Mouse (Mus musculus) cortical plate, adult 2 months (tissue): Measurements from ENCODE around the gene Rnf222. TPM values are rescaled to one million over a fixed set of nuclear protein-coding genes. Genes with fewer than 3 reads are reported as not detected.
"Not testable (repeated sequence)": the region's sequence is repeated elsewhere in the genome, so short reads cannot be mapped to it uniquely, and the experiment has no call there.

ENCODE experiments used
- H3K27ac ChIP-seq: fragments of 200-500 bp; 2 replicates; pipeline ENCODE4 v1.5.1; 2012; ENCODE audit warnings: low read length, control low read depth, inconsistent platforms; ENCODE audit not compliant: insufficient read depth
- H3K4me1 ChIP-seq: fragments of 200-500 bp; 2 replicates; pipeline ENCODE4 v1.6.1; 2011; ENCODE audit warnings: low read length; ENCODE audit not compliant: control insufficient read depth, insufficient read depth
- H3K4me3 ChIP-seq: fragments of 200-500 bp; 2 replicates; pipeline ENCODE4 v1.5.1; 2011; ENCODE audit warnings: mild to moderate bottlenecking, low read length, control low read depth; ENCODE audit not compliant: insufficient read depth
- CTCF ChIP-seq: fragments of 200-500 bp; IDR thresholded peaks from 2 replicates; pipeline ENCODE4 v1.5.1; 2011; ENCODE audit warnings: mild to moderate bottlenecking, control low read depth, low read length; ENCODE audit not compliant: insufficient read depth; ENCODE audit errors: extremely low read depth
- POLR2A ChIP-seq: fragments of 200-500 bp; IDR thresholded peaks from 2 replicates; pipeline ENCODE4 v1.6.1; 2011; ENCODE audit warnings: mild to moderate bottlenecking, low read length, control low read depth; ENCODE audit not compliant: insufficient read depth; ENCODE audit errors: extremely low read depth
- polyA plus RNA-seq: library from polyadenylated mRNA; depleted of rRNA; stranded (reverse); fragments of >200 nt; gene quantifications from 2 replicates; pipeline ENCODE4 v1.2.3, GENCODE M21; 2012; rRNA removed

Gene Rnf222
- polyA plus RNA-seq, 1 experiment, result 0.06 TPM

DNA sequence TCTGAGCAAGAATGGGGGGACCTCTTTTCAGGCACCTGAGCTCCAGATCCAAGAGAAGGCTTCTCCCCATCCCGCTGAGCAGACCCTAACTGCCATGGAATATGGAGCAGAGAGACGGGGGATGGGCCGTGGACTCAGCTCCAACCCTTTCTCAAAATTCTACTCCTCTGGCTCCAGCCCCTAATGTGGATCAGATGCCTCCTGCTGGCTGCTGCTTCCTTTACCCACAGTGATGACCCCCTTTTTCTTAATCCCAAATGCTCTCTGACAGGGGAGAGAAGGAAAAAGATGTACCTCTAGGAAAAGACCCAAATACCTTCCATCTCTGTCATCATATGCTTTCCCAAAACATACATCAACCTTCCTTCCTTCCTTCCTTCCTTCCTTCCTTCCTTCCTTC is 38.6 kb downstream of the Rnf222 start, which contains the start of gene Odf4:
Gene Odf4 (minus strand): TSS at position 101 of the 400 bp plus-strand sequence.
- TF ChIP-seq CTCF (no peak), POLR2A (no peak)
- Histone ChIP-seq H3K4me1 (no peaks in the 10 kb centered on the region), H3K27ac (no peak within 1 kb of the TSS), H3K4me3 (no peak within 1 kb of the TSS)

DNA sequence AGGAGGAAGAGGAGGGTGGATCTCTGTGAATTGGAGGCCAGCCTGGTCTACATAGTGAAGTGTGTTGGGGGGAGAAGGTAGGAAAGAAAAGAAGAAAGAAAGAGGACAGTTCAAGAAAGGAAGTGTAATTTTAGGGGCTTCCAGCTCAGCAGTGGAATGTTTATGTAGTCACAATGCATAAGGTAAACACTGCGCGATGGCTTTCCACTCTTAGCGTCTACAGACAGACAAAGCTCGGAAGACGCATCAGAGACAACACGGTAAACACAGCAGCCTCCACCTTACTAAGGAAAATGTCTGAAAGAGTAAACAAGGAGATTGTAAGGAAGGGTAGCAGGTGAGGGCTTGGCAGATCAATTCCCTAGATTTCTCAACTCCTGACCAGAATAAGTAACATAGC is 41.6 kb downstream of the Rnf222 start:
- Histone ChIP-seq H3K27ac (no peak overlapping the region), H3K4me1 (no peaks in the 10 kb centered on the region), H3K4me3 (no peak overlapping the region)
- TF ChIP-seq CTCF (no peak), POLR2A (no peak)

DNA sequence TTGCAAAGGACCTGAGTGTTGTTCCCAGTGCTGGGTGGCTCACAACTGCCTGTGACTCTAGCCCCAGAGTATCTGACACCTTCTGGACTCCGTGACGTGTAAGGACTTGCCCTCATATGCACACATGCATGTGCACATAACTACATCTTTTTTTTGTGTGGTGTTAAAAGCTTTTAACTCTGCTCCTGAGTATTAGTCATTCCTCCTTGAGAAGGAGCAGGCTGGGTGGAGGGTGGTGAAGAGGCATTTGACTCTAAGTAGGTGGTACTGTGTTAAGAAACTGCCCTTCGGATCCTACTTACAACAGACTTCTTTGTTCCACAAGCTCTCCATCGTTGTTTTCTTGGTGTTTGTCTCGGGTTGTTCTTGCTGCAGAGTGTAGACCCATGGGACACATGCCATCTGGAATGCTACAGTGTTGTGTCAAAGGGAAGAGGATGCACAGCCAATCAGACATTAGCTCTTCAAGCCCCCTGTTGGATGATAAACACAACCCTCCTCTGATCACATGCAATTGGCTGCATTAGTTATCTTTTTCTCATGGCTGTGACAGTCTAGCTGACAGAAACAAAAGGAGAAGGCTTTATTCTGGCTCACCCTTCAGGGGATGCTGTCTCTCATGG is 45.6 kb downstream of the Rnf222 start:
- TF ChIP-seq POLR2A (no peak), CTCF (no peak)
- Histone ChIP-seq H3K4me1 (no peaks in the 10 kb centered on the region), H3K27ac (no peak overlapping the region), H3K4me3 (no peak overlapping the region)

DNA sequence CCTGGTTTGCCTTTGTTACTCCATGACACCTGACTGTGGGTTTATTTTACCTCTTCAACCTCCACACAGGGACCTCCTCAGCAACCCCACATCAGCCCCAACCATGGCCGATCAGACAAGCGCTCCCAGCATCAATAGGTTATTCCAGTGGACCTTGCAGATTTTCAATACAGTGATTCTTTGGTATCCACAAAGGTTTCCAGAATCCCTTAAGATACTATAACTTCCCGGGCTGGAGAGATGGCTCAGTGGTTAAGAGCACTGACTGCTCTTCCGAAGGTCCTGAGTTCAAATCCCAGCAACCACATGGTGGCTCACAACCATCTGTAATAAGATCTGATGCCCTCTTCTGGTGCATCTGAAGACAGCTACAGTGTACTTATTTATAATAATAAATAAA is 48.6 kb downstream of the Rnf222 start:
- H3K27ac ChIP-seq, H3K4me1 ChIP-seq, H3K4me3 ChIP-seq: not testable (repeated sequence)

DNA sequence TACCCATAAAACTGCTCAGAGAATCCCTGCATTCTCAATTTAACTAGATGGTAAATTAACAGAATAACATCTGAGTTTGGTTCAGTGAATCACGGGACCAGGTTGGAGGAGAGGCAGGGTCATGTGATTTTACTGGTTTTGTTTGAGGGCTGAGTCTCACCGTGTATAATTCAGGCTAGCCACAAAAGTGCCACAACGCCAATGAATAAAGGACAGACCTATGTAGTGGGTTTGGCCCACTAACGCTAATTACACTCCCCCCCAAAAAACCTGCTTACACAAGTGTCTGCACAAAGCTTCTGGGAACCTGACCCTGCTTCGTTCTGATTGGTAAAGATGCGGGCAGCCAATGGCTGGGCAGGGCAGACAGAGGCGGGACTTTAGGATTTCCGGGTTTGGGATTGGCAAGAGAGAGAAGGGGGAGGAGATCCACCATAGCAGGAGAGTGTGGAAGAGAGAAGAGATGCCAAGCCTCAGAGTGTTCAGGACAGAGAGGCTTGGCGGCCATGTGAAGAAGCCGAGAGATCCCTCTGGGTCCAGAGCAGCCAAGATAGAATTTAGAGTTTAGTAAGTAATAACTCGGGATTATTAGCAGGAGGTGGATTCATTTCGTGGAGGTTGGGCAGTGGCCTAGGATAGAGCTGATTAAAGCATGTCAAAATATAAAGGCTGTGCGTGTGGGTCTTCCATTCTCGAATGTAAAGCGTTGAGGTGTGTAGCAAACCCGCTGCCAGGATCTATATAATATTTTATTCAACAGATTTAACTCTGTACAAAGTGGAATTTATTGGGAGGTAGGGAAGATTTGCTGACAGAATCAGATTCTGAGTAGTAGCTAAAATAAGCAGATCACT is 51.3 kb downstream of the Rnf222 start:
- Histone ChIP-seq H3K27ac (0 out of 2 replicates have a peak overlapping the region, but pooled peaks have one; percentile 32), H3K4me1 (peaks cover 2% of the 10 kb centered on the region), H3K4me3 (peak overlapping the region; percentile 34)
- TF ChIP-seq CTCF, result no peak
- TF ChIP-seq POLR2A, result peak; percentile 97

DNA sequence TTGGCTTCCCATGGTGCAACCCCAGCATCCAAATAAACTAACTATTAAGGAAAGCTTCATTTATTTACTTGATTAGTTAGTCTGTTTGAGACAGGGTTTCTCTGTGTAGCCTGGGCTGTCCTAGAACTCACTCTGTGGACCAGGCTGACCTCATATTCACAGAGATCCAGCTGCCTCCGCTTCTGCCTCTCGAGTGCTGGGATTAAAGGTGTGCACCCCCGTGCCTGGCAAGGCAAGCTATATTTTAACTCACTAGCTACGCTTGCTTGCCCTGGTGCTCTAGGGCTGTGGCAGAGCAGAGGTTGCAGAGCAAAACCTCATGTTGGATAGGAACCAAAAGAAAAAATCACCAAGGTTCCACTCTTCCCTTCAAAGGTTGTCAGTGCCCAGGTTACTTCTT is 52.2 kb downstream of the Rnf222 start:
- peak overlapping the region; percentile 34 for H3K4me3 ChIP-seq

DNA sequence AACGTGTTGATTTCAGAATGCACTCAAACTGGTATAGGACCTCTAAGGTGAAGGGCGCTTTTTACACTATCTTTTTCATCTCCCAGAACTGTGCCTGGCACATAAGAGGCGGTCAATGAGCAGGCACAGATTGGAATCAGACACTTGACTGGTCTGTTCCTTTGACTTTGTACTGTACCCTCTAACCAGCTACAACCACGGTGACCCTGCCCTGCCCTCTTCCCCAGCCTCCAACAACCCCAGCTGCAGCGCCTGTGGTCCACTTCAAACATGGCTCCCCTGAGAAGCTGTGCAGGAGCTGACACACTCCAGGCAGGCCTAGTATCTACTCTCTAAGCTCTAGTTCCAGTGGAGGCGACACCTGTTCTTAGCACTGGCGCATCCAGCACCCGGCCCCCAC is 54.4 kb downstream of the Rnf222 start:
- no peak for TF ChIP-seq CTCF
- no peak for TF ChIP-seq POLR2A
- peaks cover 4% of the 10 kb centered on the region for H3K4me1 ChIP-seq
- H3K4me3 ChIP-seq, result no peak overlapping the region
- no peak overlapping the region for H3K27ac ChIP-seq

More for the DNA sequence above, 52.2 kb downstream of the Rnf222 start:
- Histone ChIP-seq H3K4me1 (peaks cover 2% of the 10 kb centered on the region), H3K27ac (no peak overlapping the region)
- TF ChIP-seq CTCF, result no peak

DNA sequence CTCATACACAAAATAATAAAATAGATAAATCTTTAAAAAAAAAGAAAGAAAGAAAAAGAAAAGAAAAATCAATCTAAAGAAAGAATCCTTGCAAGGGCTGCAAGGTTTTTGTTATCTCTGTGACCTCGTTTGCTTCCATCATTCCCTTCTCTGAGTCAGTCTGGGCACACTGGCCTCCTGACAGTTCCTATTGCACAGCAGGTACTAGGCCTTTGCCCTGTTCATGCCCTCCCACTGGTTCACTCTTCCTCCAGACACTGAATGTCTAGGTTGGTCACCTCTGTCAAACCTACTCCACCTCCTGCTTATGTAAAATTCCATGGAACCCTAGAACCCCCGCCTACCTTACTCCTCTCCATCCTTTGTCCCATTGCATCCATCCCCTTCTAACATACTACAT is 56.9 kb downstream of the Rnf222 start:
- no peak overlapping the region for H3K4me3 ChIP-seq
- no peak overlapping the region for H3K27ac ChIP-seq
- no peak for TF ChIP-seq CTCF
- no peak for TF ChIP-seq POLR2A
- H3K4me1 ChIP-seq, result peaks cover 4% of the 10 kb centered on the region

Other genes with a start within 250 kb of the Rnf222 start
- gene Myh10, start 197.0 kb upstream of the Rnf222 start, polyA plus RNA-seq, result 132 and 140 TPM in 2 replicates
- 102 and 103 TPM in 2 replicates for gene Ndel1, start 16.7 kb upstream of the Rnf222 start, polyA plus RNA-seq
- 1,839 and 1,926 TPM in 2 replicates for gene Rpl26, start 13.0 kb downstream of the Rnf222 start, polyA plus RNA-seq
- 0.79 and 1.2 TPM in 2 replicates for gene Odf4, start 38.5 kb downstream of the Rnf222 start, polyA plus RNA-seq
- 27.5 and 32.5 TPM in 2 replicates for gene Arhgef15, start 68.9 kb downstream of the Rnf222 start, polyA plus RNA-seq
- 12.2 and 12.8 TPM in 2 replicates for gene Slc25a35, start 79.6 kb downstream of the Rnf222 start, polyA plus RNA-seq
- 33.8 and 37.5 TPM in 2 replicates for gene Rangrf, start 86.6 kb downstream of the Rnf222 start, polyA plus RNA-seq
- 17.6 and 20.9 TPM in 2 replicates for gene Pfas, start 119.9 kb downstream of the Rnf222 start, polyA plus RNA-seq
- gene Ctc1, start 127.4 kb downstream of the Rnf222 start, polyA plus RNA-seq, result 47.0 and 50.0 TPM in 2 replicates
- 0.57 and 1.2 TPM in 2 replicates for gene Aurkb, start 157.1 kb downstream of the Rnf222 start, polyA plus RNA-seq
- gene Borcs6, start 171.2 kb downstream of the Rnf222 start, polyA plus RNA-seq, result 32.5 and 34.1 TPM in 2 replicates
- 20.6 and 21.4 TPM in 2 replicates for gene Tmem107, start 182.3 kb downstream of the Rnf222 start, polyA plus RNA-seq
- 1,153 and 1,156 TPM in 2 replicates for gene Vamp2, start 199.9 kb downstream of the Rnf222 start, polyA plus RNA-seq
- gene Per1, start 206.7 kb downstream of the Rnf222 start, polyA plus RNA-seq, result 48.3 and 57.6 TPM in 2 replicates
- gene Hes7, start 231.9 kb downstream of the Rnf222 start, polyA plus RNA-seq, result 0.50 and 0.83 TPM in 2 replicates
- gene 9130213A22Rik, start 234.0 kb downstream of the Rnf222 start, polyA plus RNA-seq, result 2.1 and 2.3 TPM in 2 replicates
- 8.7 and 11.6 TPM in 2 replicates for gene Aloxe3, start 237.3 kb downstream of the Rnf222 start, polyA plus RNA-seq